Mouse (Mus musculus) small intestine, adult 2 months (tissue): ENCODE data around the gene Pcgf6.

Experiments
- CTCF ChIP-seq: fragments of 200-500 bp; IDR thresholded peaks from 2 replicates; pipeline ENCODE4 v1.5.1; 2012; ENCODE audit warnings: low read depth, mild to moderate bottlenecking, control low read depth, inconsistent platforms, low read length, moderate library complexity, mixed read lengths; ENCODE audit not compliant: insufficient replicate concordance, insufficient read length; ENCODE audit errors: extremely low read depth
- POLR2A ChIP-seq: fragments of 200-500 bp; IDR thresholded peaks from 2 replicates; pipeline ENCODE4 v1.6.1; 2012; ENCODE audit warnings: low read depth, mild to moderate bottlenecking, control low read depth, inconsistent platforms, low read length, moderate library complexity

DNA sequence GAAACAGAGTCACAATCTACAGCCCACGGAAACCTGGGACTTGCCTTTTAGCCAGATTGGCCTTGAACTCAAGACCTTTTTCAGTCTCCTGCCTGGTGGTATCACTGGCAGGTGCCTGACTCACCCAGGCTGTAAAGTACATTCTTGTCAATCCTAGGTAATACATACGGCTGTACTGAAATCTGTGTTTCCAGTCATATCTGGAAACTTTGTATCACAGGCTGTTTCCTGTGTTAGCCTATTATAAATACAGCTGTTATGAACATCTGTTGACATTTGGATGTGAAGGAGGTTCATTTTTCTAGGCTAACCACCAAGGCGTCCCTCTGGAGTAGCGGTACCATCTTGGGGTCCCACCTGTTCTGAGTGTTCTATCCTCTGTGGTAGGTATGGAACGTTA lies 40.8 kb downstream of the Pcgf6 start:
- TF ChIP-seq CTCF: no peak
- TF ChIP-seq POLR2A: no peak
